Mouse (Mus musculus): ENCODE data around the gene Yif1a. TPM values are rescaled to one million over a fixed set of nuclear protein-coding genes. Genes with fewer than 3 reads are reported as not detected.
A peak's percentile ranks its signal among the peaks of the same experiment; 100 is the strongest.

The Yif1a gene
- polyA plus RNA-seq, 2 experiments = 130 to 144 TPM

GRCm38 (mm10) chr19:5041588-5041987 lies 46.8 kb upstream of the Yif1a start:
- Histone ChIP-seq H3K9ac (ENCODE audit: low read depth, low read length, severe bottlenecking) (peak overlapping the region; percentile 73), H3K27ac (replicated peaks; ENCODE audit: low read depth, low read length) (0 out of 2 replicates have a peak overlapping the region, but pooled peaks have one; percentile 43), H3K4me1 (ENCODE audit: control insufficient read depth, insufficient read depth, low read length) (peaks cover 22% of the 10 kb centered on the region), H3K9me3 (ENCODE audit: control insufficient read depth, low read length) (no peaks in the 10 kb centered on the region), H3K27me3 (ENCODE audit: control insufficient read depth, insufficient read depth, low read length) (no peaks in the 10 kb centered on the region), H3K4me3 (replicated peaks; ENCODE audit: low read length) (peak overlapping the region; percentile 78), H3K36me3 (ENCODE audit: control insufficient read depth, insufficient read depth, low read length) (peaks cover 3% of the 10 kb centered on the region), H3K4me2 (replicated peaks; ENCODE audit: low read depth, low read length, severe bottlenecking) (peak overlapping the region; percentile 98)
- TF ChIP-seq POLR2A (IDR thresholded peaks at IDR 0.05; ENCODE audit: borderline replicate concordance, extremely low read depth, insufficient read depth, insufficient read length) = no peak
- no peak for DNase-seq (ENCODE audit: low spot score)
- 2% methylated on average over 16 of the region's 16 CpGs for WGBS
- ATAC-seq (ENCODE audit: low FRiP score, low read depth) = no peak

- H3K27me3 ChIP-seq (ENCODE audit: control insufficient read depth, insufficient read depth, low read length) = no peaks in the 10 kb centered on the region
- H3K4me3 ChIP-seq (replicated peaks; ENCODE audit: low read length) = no peak overlapping the region
- no peak for ATAC-seq (ENCODE audit: low FRiP score, low read depth)
- H3K9ac ChIP-seq (ENCODE audit: low read depth, low read length, severe bottlenecking) = no peak overlapping the region
- H3K4me2 ChIP-seq (replicated peaks; ENCODE audit: low read depth, low read length, severe bottlenecking) = no peak overlapping the region
- TF ChIP-seq POLR2A (IDR thresholded peaks at IDR 0.05; ENCODE audit: borderline replicate concordance, extremely low read depth, insufficient read depth, insufficient read length) = no peak
- H3K9me3 ChIP-seq (ENCODE audit: control insufficient read depth, low read length) = no peaks in the 10 kb centered on the region
- H3K36me3 ChIP-seq (ENCODE audit: control insufficient read depth, insufficient read depth, low read length) = peaks cover 35% of the 10 kb centered on the region
- 83% methylated on average over 4 of the region's 4 CpGs for WGBS
- H3K27ac ChIP-seq (replicated peaks; ENCODE audit: low read depth, low read length) = no peak overlapping the region
- DNase-seq (ENCODE audit: low spot score) = no peak
- H3K4me1 ChIP-seq (ENCODE audit: control insufficient read depth, insufficient read depth, low read length) = peaks cover 12% of the 10 kb centered on the region
Measured at GRCm38 (mm10) chr19:5045531-5045930, 42.8 kb upstream of the Yif1a start.

- Histone ChIP-seq H3K4me2 (replicated peaks; ENCODE audit: low read depth, low read length, severe bottlenecking) (no peak overlapping the region), H3K4me1 (ENCODE audit: control insufficient read depth, insufficient read depth, low read length) (peaks cover 8% of the 10 kb centered on the region), H3K27ac (replicated peaks; ENCODE audit: low read depth, low read length) (no peak overlapping the region), H3K9ac (ENCODE audit: low read depth, low read length, severe bottlenecking) (no peak overlapping the region), H3K9me3 (ENCODE audit: control insufficient read depth, low read length) (no peaks in the 10 kb centered on the region), H3K4me3 (replicated peaks; ENCODE audit: low read length) (no peak overlapping the region), H3K27me3 (ENCODE audit: control insufficient read depth, insufficient read depth, low read length) (peaks cover 22% of the 10 kb centered on the region), H3K36me3 (ENCODE audit: control insufficient read depth, insufficient read depth, low read length) (peaks cover 35% of the 10 kb centered on the region)
- ATAC-seq (ENCODE audit: low FRiP score, low read depth) (no peak), DNase-seq (ENCODE audit: low spot score) (no peak)
- WGBS = 87% methylated on average over 14 of the region's 14 CpGs
- TF ChIP-seq POLR2A (IDR thresholded peaks at IDR 0.05; ENCODE audit: borderline replicate concordance, extremely low read depth, insufficient read depth, insufficient read length) = no peak
Measured at GRCm38 (mm10) chr19:5048138-5049056, 39.9 kb upstream of the Yif1a start.

- H3K4me3 ChIP-seq (replicated peaks; ENCODE audit: low read length) = no peak overlapping the region
- peaks cover 35% of the 10 kb centered on the region for H3K36me3 ChIP-seq (ENCODE audit: control insufficient read depth, insufficient read depth, low read length)
- H3K9me3 ChIP-seq (ENCODE audit: control insufficient read depth, low read length) = no peaks in the 10 kb centered on the region
- ATAC-seq (ENCODE audit: low FRiP score, low read depth) (no peak), DNase-seq (ENCODE audit: low spot score) (no peak)
- 74% methylated on average over 6 of the region's 6 CpGs for WGBS
- H3K4me2 ChIP-seq (replicated peaks; ENCODE audit: low read depth, low read length, severe bottlenecking) = no peak overlapping the region
- no peak overlapping the region for H3K9ac ChIP-seq (ENCODE audit: low read depth, low read length, severe bottlenecking)
- H3K4me1 ChIP-seq (ENCODE audit: control insufficient read depth, insufficient read depth, low read length) = peaks cover 8% of the 10 kb centered on the region
- TF ChIP-seq POLR2A (IDR thresholded peaks at IDR 0.05; ENCODE audit: borderline replicate concordance, extremely low read depth, insufficient read depth, insufficient read length) = no peak
- H3K27ac ChIP-seq (replicated peaks; ENCODE audit: low read depth, low read length) = no peak overlapping the region
- peaks cover 25% of the 10 kb centered on the region for H3K27me3 ChIP-seq (ENCODE audit: control insufficient read depth, insufficient read depth, low read length)
Measured at GRCm38 (mm10) chr19:5049325-5049724, 39.0 kb upstream of the Yif1a start.

GRCm38 (mm10) chr19:5050047-5050905 lies 38.1 kb upstream of the Yif1a start, which contains the start of gene Rin1:
Gene Rin1, plus strand, starts transcription at chr19:5050481.
- H3K36me3 ChIP-seq (ENCODE audit: control insufficient read depth, insufficient read depth, low read length) = peaks cover 35% of the 10 kb centered on the region
- H3K27ac ChIP-seq (replicated peaks; ENCODE audit: low read depth, low read length) = no peak within 1 kb of the TSS
- H3K4me2 ChIP-seq (replicated peaks; ENCODE audit: low read depth, low read length, severe bottlenecking) = peak within 1 kb of the TSS; percentile 31
- H3K27me3 ChIP-seq (ENCODE audit: control insufficient read depth, insufficient read depth, low read length) = peaks cover 25% of the 10 kb centered on the region
- no peak for TF ChIP-seq POLR2A (IDR thresholded peaks at IDR 0.05; ENCODE audit: borderline replicate concordance, extremely low read depth, insufficient read depth, insufficient read length)
- H3K4me3 ChIP-seq (replicated peaks; ENCODE audit: low read length) = peak within 1 kb of the TSS; percentile 11; the same call in 1 of the 2 replicates
- DNase-seq (ENCODE audit: low spot score) (peak; percentile 15), ATAC-seq (ENCODE audit: low FRiP score, low read depth) (no peak)
- no peaks in the 10 kb centered on the region for H3K9me3 ChIP-seq (ENCODE audit: control insufficient read depth, low read length)
- peaks cover 8% of the 10 kb centered on the region for H3K4me1 ChIP-seq (ENCODE audit: control insufficient read depth, insufficient read depth, low read length)
- 19% methylated on average over 11 of the region's 14 CpGs for whole genome bisulfite sequencing
- no peak within 1 kb of the TSS for H3K9ac ChIP-seq (ENCODE audit: low read depth, low read length, severe bottlenecking)

Measured in limb, embryonic 14.5 days (tissue).